Mouse (Mus musculus): ENCODE measurements around the gene Isl1. TPM values are rescaled to one million over a fixed set of nuclear protein-coding genes. Genes with fewer than 3 reads are reported as not detected.

Gene Isl1
- polyA plus RNA-seq, 3 experiments from 2014 or later, result not detected

GRCm38 (mm10) chr13:116294151-116294461, 15.4 kb downstream of the Isl1 start:
- no peak for ATAC-seq

GRCm38 (mm10) chr13:116293301-116294150, 16.0 kb downstream of the Isl1 start:
- ATAC-seq, result no peak

GRCm38 (mm10) chr13:116289655-116290054, 19.8 kb downstream of the Isl1 start:
- no peak for ATAC-seq

GRCm38 (mm10) chr13:116279207-116279772, 30.2 kb downstream of the Isl1 start:
- ATAC-seq, result no peak
